Mouse (Mus musculus): ENCODE measurements around the gene Dpp6. TPM values are rescaled to one million over a fixed set of nuclear protein-coding genes. Genes with fewer than 3 reads are reported as not detected.

The Dpp6 gene
- polyA plus RNA-seq, 1 experiment from 2014 or later: 10.0 TPM

DNA sequence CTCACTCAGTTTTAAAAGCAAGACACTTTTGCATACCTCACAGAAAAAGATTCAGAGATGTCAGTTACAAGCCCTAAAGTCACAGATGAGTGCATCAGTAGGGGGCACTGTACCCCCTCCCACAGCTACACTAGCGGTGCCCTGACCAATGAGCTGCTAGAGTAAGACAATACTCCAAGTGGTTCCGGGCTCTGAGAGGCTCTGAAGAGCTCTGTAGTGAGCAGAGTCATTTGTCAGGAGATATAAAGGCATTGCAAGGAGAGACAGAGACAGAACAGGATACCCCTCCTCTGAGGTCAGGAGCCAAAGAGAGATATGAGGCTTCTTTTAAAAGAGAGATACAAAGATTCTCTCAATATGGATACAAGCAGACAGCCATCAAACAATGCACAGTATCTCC, 305.5 kb downstream of the Dpp6 start:
- DNase-seq (ENCODE audit: low spot score): no peak
- H3K4me2 ChIP-seq (ENCODE audit: low read depth): no peak overlapping the region
- no peaks in the 10 kb centered on the region for H3K36me3 ChIP-seq (ENCODE audit: control insufficient read depth, insufficient read depth, low read length)
- H3K27ac ChIP-seq (ENCODE audit: low read depth, low read length): no peak overlapping the region
- H3K9ac ChIP-seq (ENCODE audit: low read length): no peak overlapping the region
- H3K9me3 ChIP-seq (ENCODE audit: control insufficient read depth, low read length): no peaks in the 10 kb centered on the region
- no peak for ATAC-seq (ENCODE audit: insufficient read depth, low FRiP score, low TSS enrichment)
- 38% methylated on average over 2 of the region's 2 CpGs for WGBS
- H3K4me3 ChIP-seq (ENCODE audit: low read depth, low read length): no peak overlapping the region
- no peaks in the 10 kb centered on the region for H3K4me1 ChIP-seq (ENCODE audit: control insufficient read depth, insufficient read depth, low read length)
- H3K27me3 ChIP-seq (ENCODE audit: control insufficient read depth, insufficient read depth, low read length): no peaks in the 10 kb centered on the region

DNA sequence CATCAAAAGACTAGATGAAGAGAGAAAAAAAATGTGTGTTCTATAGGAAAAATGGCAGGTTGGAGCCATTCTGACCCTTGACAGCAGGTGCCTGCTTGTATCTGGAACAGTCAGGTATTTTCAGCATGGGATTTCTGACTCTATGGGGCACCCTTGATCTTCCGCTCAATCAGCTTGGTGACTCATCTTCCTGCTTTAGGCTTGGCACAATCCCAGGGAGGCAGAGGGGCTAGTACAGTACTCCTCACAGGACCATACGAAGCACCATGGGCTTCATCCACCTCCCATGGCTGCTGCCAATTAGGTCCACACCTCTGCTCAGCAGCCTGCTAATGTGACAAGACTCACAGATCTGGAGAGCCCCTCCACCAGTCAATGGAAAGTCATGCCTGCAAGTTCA, 305.9 kb downstream of the Dpp6 start:
- Histone ChIP-seq H3K27ac (ENCODE audit: low read depth, low read length) (no peak overlapping the region), H3K4me2 (ENCODE audit: low read depth) (no peak overlapping the region), H3K9me3 (ENCODE audit: control insufficient read depth, low read length) (no peaks in the 10 kb centered on the region), H3K9ac (ENCODE audit: low read length) (no peak overlapping the region), H3K36me3 (ENCODE audit: control insufficient read depth, insufficient read depth, low read length) (no peaks in the 10 kb centered on the region), H3K27me3 (ENCODE audit: control insufficient read depth, insufficient read depth, low read length) (no peaks in the 10 kb centered on the region), H3K4me1 (ENCODE audit: control insufficient read depth, insufficient read depth, low read length) (no peaks in the 10 kb centered on the region), H3K4me3 (ENCODE audit: low read depth, low read length) (no peak overlapping the region)
- 92% methylated on average over 2 of the region's 2 CpGs for WGBS
- no peak for ATAC-seq (ENCODE audit: insufficient read depth, low FRiP score, low TSS enrichment)
- DNase-seq (ENCODE audit: low spot score): no peak

GRCm38 (mm10) chr5:27126034-27126433, 309.0 kb downstream of the Dpp6 start:
- no peak overlapping the region for H3K4me3 ChIP-seq (ENCODE audit: low read depth, low read length)
- ATAC-seq (ENCODE audit: insufficient read depth, low FRiP score, low TSS enrichment): no peak

DNA sequence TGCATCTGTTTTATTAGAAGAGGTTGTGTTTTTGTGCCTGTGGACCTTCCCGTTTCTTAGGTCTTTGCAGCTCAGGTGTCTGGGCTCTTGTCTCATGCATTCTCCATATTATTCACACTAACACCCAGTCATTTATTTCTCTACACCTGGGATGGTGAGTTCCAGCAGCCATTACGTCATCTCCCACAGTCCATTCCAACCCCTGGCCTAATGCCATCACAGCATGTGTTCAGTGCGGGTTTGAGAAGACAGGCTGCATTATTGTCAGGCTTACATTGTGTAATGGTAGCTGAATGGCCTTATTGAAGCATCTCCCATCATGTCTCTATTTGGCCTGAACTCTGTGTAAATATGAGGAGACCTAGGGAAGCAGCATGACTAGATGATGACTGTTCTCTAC, 316.2 kb downstream of the Dpp6 start:
- H3K9me3 ChIP-seq (ENCODE audit: control insufficient read depth, low read length): no peaks in the 10 kb centered on the region
- no peak overlapping the region for H3K4me2 ChIP-seq (ENCODE audit: low read depth)
- H3K4me3 ChIP-seq (ENCODE audit: low read depth, low read length): no peak overlapping the region
- no peak overlapping the region for H3K9ac ChIP-seq (ENCODE audit: low read length)
- H3K4me1 ChIP-seq (ENCODE audit: control insufficient read depth, insufficient read depth, low read length): no peaks in the 10 kb centered on the region
- 83% methylated on average over 3 of the region's 3 CpGs for WGBS
- no peaks in the 10 kb centered on the region for H3K36me3 ChIP-seq (ENCODE audit: control insufficient read depth, insufficient read depth, low read length)
- ATAC-seq (ENCODE audit: insufficient read depth, low FRiP score, low TSS enrichment) (no peak), DNase-seq (ENCODE audit: low spot score) (no peak)
- no peak overlapping the region for H3K27ac ChIP-seq (ENCODE audit: low read depth, low read length)
- no peaks in the 10 kb centered on the region for H3K27me3 ChIP-seq (ENCODE audit: control insufficient read depth, insufficient read depth, low read length)

More at GRCm38 (mm10) chr5:27126034-27126433, 309.0 kb downstream of the Dpp6 start:
- WGBS: 87% methylated on average over 4 of the region's 4 CpGs
- no peak overlapping the region for H3K9ac ChIP-seq (ENCODE audit: low read length)
- H3K36me3 ChIP-seq (ENCODE audit: control insufficient read depth, insufficient read depth, low read length): no peaks in the 10 kb centered on the region
- no peaks in the 10 kb centered on the region for H3K4me1 ChIP-seq (ENCODE audit: control insufficient read depth, insufficient read depth, low read length)
- no peaks in the 10 kb centered on the region for H3K9me3 ChIP-seq (ENCODE audit: control insufficient read depth, low read length)
- H3K27me3 ChIP-seq (ENCODE audit: control insufficient read depth, insufficient read depth, low read length): no peaks in the 10 kb centered on the region
- H3K27ac ChIP-seq (ENCODE audit: low read depth, low read length): no peak overlapping the region
- DNase-seq (ENCODE audit: low spot score): no peak
- no peak overlapping the region for H3K4me2 ChIP-seq (ENCODE audit: low read depth)

DNA sequence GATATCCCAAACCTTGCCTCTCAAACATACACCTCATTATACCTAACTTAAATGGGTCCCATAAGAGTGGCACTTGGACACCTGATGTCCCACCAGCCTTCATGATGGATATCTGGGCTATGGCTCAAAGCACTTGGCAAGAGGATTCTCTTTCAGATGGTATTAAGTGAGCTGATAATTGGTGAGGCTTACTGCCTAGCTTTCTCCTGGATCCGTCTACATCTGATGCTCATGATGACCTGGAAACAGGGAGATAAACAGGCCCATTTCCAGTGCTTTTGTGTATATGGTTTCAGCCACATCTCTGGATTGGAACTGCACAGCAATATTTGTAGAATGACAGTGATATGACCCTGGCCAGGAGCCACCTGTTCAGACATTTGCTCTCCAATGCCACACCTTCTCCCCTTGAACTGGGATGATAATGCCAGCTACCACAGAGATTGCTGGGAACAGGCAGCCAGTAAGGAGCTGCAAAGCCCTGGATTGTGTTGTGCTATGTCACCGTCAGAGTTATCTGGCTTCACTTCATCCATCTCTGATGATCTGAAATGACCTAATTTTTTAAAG, 317.5 kb downstream of the Dpp6 start:
- H3K27me3 ChIP-seq (ENCODE audit: control insufficient read depth, insufficient read depth, low read length): no peaks in the 10 kb centered on the region
- ATAC-seq (ENCODE audit: insufficient read depth, low FRiP score, low TSS enrichment): no peak
- H3K27ac ChIP-seq (ENCODE audit: low read depth, low read length): no peak overlapping the region
- H3K4me3 ChIP-seq (ENCODE audit: low read depth, low read length): no peak overlapping the region
- no peak overlapping the region for H3K4me2 ChIP-seq (ENCODE audit: low read depth)
- no peaks in the 10 kb centered on the region for H3K4me1 ChIP-seq (ENCODE audit: control insufficient read depth, insufficient read depth, low read length)
- DNase-seq (ENCODE audit: low spot score): no peak
- H3K9me3 ChIP-seq (ENCODE audit: control insufficient read depth, low read length): no peaks in the 10 kb centered on the region
- no peaks in the 10 kb centered on the region for H3K36me3 ChIP-seq (ENCODE audit: control insufficient read depth, insufficient read depth, low read length)
- 79% methylated on average over 2 of the region's 2 CpGs for WGBS
- no peak overlapping the region for H3K9ac ChIP-seq (ENCODE audit: low read length)

DNA sequence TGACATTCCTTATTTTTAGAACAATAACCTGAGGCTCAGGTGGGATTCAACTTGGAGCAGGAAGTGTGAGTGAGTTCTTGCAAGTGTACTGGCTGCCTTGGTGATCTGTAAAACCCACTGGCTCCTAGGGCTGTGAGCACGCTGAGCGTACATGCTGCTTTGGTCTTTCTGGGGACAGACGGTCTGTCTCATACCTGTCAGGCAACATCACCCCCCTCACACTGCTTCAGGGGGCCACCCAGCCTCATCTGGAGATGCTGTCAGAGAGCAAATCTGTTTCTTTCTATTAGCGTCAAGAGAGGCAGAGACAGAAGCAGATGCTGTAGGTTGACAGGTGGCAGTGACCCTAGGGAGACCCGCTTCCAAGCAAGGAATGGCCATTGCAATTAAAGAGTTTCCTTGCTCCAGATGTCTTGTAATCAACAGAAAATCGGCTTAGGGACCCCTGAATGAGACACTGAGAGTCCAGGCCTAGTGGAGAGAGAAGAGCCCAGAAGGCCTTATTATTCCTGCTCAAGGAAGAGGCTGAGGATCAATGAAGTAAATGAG, 330.5 kb downstream of the Dpp6 start:
- ATAC-seq (ENCODE audit: insufficient read depth, low FRiP score, low TSS enrichment) (no peak), DNase-seq (ENCODE audit: low spot score) (no peak)

GRCm38 (mm10) chr5:27151017-27151416, 334.0 kb downstream of the Dpp6 start:
- Histone ChIP-seq H3K27me3 (ENCODE audit: control insufficient read depth, insufficient read depth, low read length) (no peaks in the 10 kb centered on the region), H3K4me1 (ENCODE audit: control insufficient read depth, insufficient read depth, low read length) (no peaks in the 10 kb centered on the region), H3K27ac (ENCODE audit: low read depth, low read length) (no peak overlapping the region), H3K4me2 (ENCODE audit: low read depth) (no peak overlapping the region), H3K4me3 (ENCODE audit: low read depth, low read length) (no peak overlapping the region), H3K9ac (ENCODE audit: low read length) (no peak overlapping the region), H3K9me3 (ENCODE audit: control insufficient read depth, low read length) (no peaks in the 10 kb centered on the region), H3K36me3 (ENCODE audit: control insufficient read depth, insufficient read depth, low read length) (no peaks in the 10 kb centered on the region)
- no peak for DNase-seq (ENCODE audit: low spot score)
- no peak for ATAC-seq (ENCODE audit: insufficient read depth, low FRiP score, low TSS enrichment)
- 93% methylated on average over 1 of the region's 1 CpGs for WGBS

More for the DNA sequence above, 330.5 kb downstream of the Dpp6 start:
- no peaks in the 10 kb centered on the region for H3K4me1 ChIP-seq (ENCODE audit: control insufficient read depth, insufficient read depth, low read length)
- H3K36me3 ChIP-seq (ENCODE audit: control insufficient read depth, insufficient read depth, low read length): no peaks in the 10 kb centered on the region
- H3K9me3 ChIP-seq (ENCODE audit: control insufficient read depth, low read length): no peaks in the 10 kb centered on the region
- no peak overlapping the region for H3K27ac ChIP-seq (ENCODE audit: low read depth, low read length)
- H3K27me3 ChIP-seq (ENCODE audit: control insufficient read depth, insufficient read depth, low read length): no peaks in the 10 kb centered on the region
- 85% methylated on average over 6 of the region's 6 CpGs for WGBS
- H3K9ac ChIP-seq (ENCODE audit: low read length): no peak overlapping the region
- H3K4me2 ChIP-seq (ENCODE audit: low read depth): no peak overlapping the region
- H3K4me3 ChIP-seq (ENCODE audit: low read depth, low read length): no peak overlapping the region

- H3K27me3 ChIP-seq (ENCODE audit: control insufficient read depth, insufficient read depth, low read length): no peaks in the 10 kb centered on the region
- WGBS: 88% methylated on average over 3 of the region's 3 CpGs
Observed at GRCm38 (mm10) chr5:27155671-27156070, 338.7 kb downstream of the Dpp6 start.

GRCm38 (mm10) chr5:27156366-27156765, 339.4 kb downstream of the Dpp6 start:
- no peaks in the 10 kb centered on the region for H3K4me1 ChIP-seq (ENCODE audit: control insufficient read depth, insufficient read depth, low read length)
- no peak overlapping the region for H3K4me3 ChIP-seq (ENCODE audit: low read depth, low read length)
- 61% methylated on average over 2 of the region's 2 CpGs for WGBS
- DNase-seq (ENCODE audit: low spot score) (no peak), ATAC-seq (ENCODE audit: insufficient read depth, low FRiP score, low TSS enrichment) (no peak)
- no peak overlapping the region for H3K27ac ChIP-seq (ENCODE audit: low read depth, low read length)
- H3K9ac ChIP-seq (ENCODE audit: low read length): no peak overlapping the region
- no peaks in the 10 kb centered on the region for H3K36me3 ChIP-seq (ENCODE audit: control insufficient read depth, insufficient read depth, low read length)
- no peaks in the 10 kb centered on the region for H3K27me3 ChIP-seq (ENCODE audit: control insufficient read depth, insufficient read depth, low read length)
- H3K9me3 ChIP-seq (ENCODE audit: control insufficient read depth, low read length): no peaks in the 10 kb centered on the region
- no peak overlapping the region for H3K4me2 ChIP-seq (ENCODE audit: low read depth)

More at GRCm38 (mm10) chr5:27155671-27156070, 338.7 kb downstream of the Dpp6 start:
- Histone ChIP-seq H3K9ac (ENCODE audit: low read length) (no peak overlapping the region), H3K4me3 (ENCODE audit: low read depth, low read length) (no peak overlapping the region), H3K36me3 (ENCODE audit: control insufficient read depth, insufficient read depth, low read length) (no peaks in the 10 kb centered on the region), H3K9me3 (ENCODE audit: control insufficient read depth, low read length) (no peaks in the 10 kb centered on the region), H3K27ac (ENCODE audit: low read depth, low read length) (no peak overlapping the region), H3K4me2 (ENCODE audit: low read depth) (no peak overlapping the region), H3K4me1 (ENCODE audit: control insufficient read depth, insufficient read depth, low read length) (no peaks in the 10 kb centered on the region)
- DNase-seq (ENCODE audit: low spot score): no peak
- no peak for ATAC-seq (ENCODE audit: insufficient read depth, low FRiP score, low TSS enrichment)
